Mouse (Mus musculus) spleen, adult 2 months (tissue): ENCODE data around the gene Cep83.

Experiments used
- CTCF ChIP-seq: fragments of 200-500 bp; IDR thresholded peaks from 2 replicates; pipeline ENCODE4 v1.5.1; 2011; ENCODE audit warnings: mild to moderate bottlenecking, inconsistent platforms; ENCODE audit not compliant: insufficient read depth, insufficient read length, insufficient replicate concordance; ENCODE audit errors: extremely low read depth
- POLR2A ChIP-seq: fragments of 200-500 bp; IDR thresholded peaks from 2 replicates; pipeline ENCODE4 v1.6.1; 2011; ENCODE audit warnings: low read depth, low read length, inconsistent platforms

- TF ChIP-seq CTCF (no peak), POLR2A (no peak)
Observed at GRCm38 (mm10) chr10:94811907-94812851, 123.7 kb downstream of the Cep83 start.
